Mouse (Mus musculus) skeletal muscle tissue, adult 2 months (tissue): ENCODE data around the gene Frmd4b.

Source experiments
- DNase-seq: peaks from one replicate; pipeline ENCODE4 v3.0.0-alpha.2; 2012; ENCODE audit warnings: low read depth, low spot score

The Frmd4b gene

DNA sequence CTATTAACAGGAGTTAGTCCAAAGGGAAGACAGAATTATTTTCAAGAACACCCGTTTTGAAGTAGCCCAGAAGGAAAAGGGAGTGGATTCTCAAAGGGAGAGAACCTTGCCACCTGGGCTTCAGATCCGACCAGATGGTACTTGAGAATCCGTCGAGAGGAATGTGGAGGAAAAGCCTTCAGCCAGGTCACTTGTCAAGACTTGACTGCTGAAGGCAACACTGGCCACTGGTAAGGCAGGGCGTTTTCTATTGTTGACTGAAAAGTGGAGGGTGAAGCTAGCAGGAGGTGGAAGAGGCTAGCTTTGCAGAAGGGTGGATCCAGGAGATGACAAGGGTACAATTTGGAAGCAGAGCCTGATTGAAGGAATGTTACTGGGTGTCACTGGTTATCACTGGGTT is 324.4 kb downstream of the Frmd4b start:
- DNase-seq: no peak

DNA sequence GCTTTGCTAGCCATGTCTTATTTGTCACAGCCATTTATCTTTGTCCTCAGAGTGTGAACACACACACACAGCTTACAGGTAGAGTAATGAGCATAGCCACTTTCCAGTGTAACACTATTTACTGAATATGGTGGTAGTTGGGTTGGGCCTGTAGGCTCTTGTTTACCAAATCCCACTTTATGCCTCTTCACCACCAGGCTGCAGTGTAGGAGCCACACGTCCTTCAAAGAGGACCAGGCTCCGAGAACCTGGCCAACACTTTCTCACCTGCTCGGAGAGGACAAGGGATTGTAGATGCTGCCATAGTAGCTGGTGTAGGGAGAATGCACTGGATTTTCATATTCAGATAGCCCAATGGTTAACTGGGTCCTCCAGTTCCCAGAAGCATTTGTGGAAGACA is 325.2 kb downstream of the Frmd4b start:
- DNase-seq: no peak

DNA sequence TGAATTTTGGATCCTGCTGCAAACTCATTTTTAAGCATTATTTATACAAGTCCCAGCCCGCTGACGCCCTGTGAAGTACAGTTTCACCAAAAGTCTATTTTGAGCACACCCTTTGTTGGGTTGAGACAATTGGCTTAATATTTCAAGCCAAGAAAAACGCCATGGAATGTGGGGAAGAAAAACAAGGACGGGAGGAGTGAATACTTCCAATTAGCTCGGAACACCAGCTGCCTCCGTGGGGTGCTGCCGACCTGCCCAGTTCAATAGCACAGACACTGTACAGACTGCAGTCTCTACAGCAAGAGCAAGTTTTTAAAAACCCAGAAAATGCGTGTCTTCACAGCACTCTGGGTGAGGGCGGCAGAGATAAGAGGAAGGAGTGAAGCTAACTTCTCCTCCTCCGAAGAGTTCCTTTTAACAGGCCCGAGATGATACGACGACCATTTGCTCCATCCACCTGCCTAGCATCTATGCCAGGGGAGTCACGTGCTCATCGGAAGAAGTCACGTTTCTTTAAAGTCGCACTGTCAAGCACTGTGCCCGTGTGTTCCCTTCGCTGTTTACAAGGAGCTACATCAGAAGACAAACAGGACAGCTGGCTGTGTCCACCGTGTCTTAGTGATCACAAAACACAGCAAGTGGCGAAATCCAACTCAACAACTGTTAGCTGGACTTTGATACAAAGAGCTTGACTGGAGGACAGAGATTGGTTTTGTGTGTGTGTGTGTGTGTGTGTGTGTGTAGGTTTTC is 326.0 kb downstream of the Frmd4b start:
- no peak for DNase-seq

DNA sequence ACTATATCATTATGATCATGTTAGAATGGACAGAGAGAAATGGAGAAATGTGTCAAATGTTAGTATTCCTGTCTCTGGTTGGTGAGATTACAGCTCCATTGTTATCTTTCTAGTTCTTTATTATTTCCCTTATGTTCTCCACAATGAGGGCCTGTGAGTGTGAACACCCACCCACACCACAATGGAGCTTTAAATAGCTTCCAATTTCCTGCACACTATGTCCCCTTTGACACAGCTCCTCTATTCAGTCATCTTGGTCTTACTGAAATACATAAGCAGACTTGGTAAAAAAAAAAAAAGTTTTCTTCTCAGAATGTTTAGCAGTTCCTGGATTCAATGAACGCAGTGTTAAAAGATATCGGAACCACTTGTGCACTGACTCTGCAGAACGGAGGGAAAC is 326.7 kb downstream of the Frmd4b start:
- DNase-seq: no peak

DNA sequence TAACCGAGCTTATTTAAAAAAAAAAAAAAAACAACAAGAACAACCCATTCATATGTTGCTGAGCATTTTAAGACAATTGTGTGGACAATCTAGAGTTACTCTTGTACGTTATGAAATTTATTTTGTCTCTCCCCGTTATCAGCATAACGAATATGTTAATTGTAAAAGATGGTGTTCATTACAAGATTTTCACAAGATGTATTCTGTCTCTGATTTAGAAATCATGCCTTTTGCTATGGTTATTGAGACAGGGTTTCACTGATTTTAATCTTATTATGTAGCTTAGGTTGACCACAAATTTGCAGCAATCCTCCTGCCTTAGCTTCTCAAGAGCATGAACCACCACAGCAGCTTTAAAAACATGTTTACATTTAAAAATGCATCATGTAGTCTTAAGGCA is 327.5 kb downstream of the Frmd4b start:
- DNase-seq: no peak

DNA sequence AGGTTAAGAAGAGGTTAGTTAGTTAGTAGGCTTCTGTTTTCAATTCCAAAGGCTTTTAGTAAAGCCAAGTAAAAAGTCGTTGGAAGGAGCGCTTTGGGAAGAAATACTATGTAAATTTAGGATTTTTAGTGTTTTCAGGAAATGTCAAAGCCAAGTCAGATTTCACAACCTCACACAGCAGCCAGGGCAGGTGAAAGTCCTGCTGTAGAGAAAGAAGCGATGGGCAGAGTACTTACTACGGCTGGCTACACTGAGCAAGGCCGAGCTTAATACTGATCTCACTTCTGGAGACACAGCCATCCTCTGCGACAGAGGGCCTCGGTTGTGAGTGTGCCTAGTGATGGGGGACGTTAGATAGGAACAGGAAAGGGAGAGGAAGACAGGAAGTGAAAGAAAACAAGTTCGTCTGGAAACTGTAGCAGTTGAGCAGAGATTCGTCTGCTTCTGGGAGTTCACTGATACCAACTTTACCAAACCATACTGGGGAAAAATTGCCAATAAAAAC is 328.0 kb downstream of the Frmd4b start:
- no peak for DNase-seq

DNA sequence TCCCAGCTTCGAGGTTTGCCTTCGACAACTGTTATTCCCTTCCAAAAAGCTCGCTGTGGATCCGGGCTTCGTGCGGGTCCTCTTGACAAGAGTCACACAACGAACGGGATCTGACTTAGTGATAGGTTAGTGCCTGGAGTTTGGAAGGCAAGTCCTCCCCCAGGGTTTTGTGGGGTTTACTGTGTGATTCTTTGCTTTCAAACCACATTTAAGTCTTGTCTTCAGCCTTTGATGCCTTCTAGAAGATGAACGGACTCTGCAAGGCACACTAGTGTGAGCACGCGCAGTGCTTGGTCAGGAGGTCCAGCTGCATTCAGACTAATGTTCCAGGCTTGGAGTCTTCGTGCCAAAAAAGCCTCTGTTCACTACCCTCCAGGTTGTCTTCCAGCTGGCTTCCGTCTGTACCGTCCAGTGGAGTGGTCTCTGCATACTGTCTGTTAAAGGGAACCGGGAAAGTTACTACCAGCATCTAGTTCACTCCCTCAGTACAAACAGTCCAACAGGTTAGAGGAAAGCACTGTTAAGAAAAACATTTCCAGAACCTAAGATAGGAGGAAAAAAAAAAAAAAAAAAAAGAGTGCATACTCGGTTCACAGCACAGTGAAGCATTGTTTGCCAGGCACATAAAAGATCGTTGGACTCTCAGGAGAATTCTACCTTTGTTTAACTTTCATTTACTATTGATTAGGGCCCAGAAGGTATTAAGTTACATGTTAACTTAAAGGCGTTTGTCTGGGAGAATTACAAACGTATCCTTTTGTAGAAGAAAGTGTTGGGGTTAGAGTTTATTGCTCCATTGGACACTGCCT is 329.1 kb downstream of the Frmd4b start:
- no peak for DNase-seq

DNA sequence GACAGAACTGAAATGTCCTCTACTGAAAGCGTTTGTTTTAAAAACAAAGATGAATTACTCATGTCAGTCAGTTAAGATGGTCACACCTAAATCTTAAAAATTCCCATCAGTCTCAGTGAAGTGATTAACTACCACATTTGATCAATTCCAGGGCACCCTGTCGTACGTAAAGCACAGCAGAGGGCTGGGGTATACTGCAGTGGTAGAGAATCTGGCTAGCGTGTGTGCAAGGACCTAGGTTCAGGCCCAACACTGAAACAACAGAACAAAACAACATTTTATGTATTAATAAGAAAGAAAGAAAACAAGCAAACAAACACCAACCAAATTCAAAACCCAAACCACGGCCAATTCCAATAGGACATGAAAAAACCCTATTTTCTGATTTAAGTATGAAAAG is 331.0 kb downstream of the Frmd4b start:
- DNase-seq: no peak

DNA sequence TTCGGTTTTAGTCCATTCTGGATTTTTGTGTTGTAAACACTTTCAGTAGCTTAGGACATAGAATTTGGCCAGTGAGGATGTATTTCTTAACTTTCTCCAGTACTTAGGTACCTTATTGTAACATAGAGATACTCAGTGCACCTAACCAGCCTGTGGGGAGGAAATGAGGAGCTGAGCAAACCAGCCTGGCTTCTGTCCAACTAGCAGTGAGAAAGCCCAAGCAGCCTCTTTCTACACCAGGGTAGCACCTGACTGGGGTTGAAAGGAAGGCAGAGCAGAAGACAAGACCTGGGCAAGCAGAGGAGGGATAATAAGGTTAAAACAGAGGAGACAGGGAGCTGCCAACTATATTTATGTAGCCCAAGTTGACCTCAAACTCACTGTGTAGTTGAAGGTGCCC is 333.7 kb downstream of the Frmd4b start:
- no peak for DNase-seq

DNA sequence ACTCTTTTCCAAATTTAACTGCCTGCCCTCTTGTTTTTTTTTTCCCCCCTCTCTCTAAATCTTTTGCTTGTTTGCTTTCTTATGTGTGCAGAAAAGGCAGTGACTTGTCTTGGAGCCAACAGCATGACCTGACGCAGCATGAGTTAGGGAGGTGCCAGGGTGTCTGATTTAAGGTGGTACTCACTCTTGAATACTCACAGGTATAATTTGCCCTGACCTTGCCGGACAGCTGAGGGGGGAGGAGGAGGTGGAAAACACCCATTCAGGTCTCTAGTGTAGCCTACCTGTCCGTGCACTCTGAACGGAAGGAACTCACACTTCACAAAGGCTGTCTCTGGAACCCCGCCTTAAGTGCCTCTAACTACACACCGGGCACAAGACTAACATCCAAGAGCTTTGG is 338.5 kb downstream of the Frmd4b start:
- DNase-seq: no peak

DNA sequence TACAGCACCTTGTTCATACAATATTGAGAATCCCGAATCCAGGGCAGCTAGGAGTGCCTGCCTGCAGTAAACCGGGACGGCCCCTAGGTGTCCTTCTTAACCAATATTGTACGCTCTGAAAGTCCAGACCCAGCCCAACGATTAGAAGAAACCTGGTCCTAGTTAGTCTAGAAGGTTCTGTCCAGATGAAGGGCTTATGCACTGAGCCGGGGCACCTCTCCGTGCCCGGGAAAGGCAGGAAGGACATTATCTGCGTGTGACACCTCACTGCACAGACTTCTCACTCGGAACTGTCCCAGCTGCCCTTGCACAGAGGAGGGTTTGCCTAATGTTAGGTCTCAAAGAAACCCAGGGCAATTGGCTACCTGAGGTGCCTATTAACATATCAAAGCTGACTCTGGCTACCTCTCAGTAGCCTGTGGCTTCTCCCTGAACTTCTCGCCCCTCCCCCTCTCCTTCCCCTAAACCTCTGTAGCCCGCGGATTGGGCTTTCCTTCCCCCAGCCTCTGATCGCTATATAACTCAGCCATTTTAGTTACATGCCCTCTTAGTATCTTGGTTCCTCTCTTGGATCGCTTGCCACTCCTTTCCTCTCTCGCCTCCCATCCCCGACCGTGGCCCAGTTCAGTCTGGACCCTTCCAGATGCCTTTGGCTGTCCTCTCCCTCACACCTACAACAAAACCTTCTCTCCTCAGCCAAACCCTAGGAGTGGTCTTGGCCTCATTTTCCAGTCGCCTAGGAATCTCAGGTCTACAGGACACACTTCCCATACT is 339.1 kb downstream of the Frmd4b start:
- DNase-seq: peak; percentile 72

DNA sequence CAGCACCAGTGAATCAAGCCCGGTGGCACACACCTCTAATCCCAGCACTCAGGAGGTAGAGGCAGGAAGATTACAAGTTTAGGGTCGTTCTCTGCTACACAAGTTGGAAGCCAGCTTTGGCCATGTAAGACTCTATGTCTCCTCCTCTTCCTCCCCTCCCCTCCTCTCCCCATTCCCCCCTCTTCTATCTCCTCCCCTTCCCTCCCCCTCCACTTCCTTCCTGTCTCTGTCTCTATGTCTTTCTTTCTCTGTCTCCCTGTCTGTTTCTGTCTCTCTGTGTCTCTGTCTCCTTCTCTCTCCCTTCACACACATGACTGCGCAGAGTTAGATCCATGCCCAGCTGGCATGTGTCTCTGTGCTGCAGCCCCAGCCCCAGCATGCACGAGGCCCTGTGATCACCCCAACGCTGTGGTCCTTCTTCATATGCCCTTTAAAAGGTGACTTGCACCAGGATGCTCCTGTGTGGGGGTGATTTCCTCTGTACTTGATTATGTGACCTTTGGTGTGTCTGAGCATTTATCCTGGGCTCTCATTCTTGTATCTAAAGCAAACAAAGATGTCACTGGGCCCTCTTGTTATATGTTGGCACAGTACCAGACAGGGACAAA is 340.3 kb downstream of the Frmd4b start:
- DNase-seq: no peak

DNA sequence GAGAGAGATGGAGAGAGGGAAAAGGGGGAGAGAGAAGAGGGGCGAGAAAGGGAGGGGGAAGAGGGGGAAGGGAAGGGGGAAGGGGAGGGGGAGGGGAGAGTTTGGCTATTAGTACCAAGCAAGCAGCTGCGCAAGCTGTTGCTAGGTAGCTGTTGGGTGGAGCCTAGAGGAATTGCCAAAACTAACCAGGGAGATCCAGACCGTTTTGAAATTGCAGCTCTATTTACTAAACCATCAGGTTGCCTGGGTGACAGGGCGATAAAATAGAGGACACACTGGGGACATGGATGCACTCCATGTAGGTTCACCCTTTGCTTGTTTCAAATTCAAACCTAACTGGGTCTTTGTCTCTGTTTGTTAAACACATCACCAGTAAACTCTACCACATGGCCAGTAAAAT is 341.0 kb downstream of the Frmd4b start:
- DNase-seq: peak; percentile 40

DNA sequence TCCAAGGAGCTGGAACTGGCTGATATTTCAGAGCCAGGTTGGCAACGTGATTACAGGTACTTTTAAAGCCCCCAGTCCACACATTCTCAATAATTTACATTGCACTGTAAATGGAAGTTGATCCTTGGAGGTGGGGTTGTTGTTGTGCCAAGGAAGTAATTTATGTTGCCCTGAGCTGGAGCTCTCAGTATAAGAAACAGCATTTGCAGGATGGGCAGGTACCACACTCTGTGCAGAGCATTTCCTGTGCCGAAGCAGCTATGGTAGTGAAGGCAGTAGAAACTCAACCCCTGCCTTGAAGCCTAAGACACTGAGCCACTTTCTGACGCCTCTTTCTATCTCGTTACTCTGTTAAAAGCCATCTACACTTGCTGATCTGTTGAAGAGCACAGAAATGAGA is 341.6 kb downstream of the Frmd4b start:
- DNase-seq: no peak

DNA sequence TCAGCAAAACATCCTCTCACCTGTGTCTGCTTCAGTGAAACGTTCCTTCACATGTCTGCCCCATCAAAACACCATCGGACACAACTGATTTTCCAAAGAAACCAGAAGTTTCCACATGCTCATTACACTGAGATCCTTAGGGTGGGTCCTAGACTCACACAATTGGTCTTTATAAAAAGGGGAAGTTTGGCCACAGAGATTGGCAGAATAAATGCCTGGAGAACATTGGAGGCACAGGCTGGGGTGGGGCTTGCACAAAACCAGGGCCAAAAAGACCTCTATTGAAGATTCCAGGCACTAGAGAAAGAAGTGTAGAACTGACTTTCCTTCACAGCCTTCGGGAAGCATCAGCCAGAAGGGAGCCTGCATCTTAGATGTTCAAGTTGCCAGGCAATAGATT is 343.6 kb downstream of the Frmd4b start:
- no peak for DNase-seq

DNA sequence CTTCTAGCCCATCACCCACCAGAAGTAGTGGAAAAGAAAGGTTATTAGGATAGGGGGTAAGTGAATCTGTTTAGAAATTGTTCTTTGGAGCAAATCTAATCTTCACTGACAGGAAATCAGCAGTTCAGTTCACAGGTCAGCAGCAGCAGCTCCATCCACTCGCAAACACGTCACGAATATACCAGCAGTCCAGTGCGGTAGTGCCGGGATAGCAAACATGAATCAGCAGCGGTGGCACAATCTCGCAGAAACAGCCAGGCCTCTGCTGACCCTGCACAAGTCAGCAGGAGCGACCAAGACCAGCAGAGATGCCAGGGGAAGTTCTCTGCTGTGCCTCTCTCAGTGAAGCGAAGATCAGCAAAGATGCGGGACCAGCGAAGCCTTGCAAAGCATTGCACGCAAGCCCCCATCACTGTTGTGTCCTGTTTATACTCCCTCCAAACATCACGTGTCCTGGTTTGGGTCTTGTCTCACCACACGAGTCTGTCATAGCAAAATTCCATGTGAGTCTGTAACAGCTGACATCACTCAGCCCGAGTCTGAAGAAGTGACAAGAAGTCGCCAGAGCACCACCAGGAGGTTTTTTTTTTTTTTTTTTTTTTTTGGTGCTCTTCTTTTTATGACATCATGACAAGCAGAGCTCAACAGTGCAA is 344.2 kb downstream of the Frmd4b start:
- DNase-seq: no peak

DNA sequence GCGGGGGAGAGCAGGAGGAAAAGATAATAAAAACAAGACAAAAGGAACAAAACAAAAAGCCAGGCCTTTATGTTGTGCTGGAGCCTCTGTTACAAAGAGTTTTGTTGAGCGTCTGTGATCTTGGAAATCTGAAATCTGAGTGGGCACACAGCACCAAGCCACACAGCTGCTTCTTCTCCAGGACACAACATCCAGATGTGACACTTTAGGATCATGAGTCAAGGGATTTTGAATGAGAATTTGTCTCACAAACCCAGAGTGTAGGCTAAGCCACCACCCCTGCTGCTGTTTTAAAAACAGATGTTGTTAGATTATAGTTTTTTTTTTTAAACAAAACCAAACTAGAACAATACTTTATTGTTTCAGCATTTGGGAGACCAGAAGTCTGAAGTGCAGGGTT is 345.0 kb downstream of the Frmd4b start:
- DNase-seq: no peak

DNA sequence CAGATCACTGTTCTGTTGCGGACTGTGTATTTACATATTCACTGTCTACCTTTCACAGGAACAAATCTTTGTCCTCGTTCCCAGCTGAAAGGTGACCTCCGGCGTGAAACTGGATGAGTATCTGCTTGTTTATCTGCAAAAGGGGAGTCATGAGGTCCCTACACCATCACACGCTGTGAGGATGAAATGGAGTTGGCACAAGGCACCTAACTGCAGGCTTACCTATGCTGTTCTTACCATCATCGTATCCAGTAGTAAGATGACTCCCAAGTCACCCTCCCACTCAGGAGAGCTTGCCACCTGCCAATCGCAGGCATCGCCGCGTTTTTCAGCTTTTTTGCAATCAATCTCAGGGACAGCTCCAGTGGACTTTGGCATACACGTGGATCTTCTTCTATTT is 347.7 kb downstream of the Frmd4b start:
- DNase-seq: no peak

DNA sequence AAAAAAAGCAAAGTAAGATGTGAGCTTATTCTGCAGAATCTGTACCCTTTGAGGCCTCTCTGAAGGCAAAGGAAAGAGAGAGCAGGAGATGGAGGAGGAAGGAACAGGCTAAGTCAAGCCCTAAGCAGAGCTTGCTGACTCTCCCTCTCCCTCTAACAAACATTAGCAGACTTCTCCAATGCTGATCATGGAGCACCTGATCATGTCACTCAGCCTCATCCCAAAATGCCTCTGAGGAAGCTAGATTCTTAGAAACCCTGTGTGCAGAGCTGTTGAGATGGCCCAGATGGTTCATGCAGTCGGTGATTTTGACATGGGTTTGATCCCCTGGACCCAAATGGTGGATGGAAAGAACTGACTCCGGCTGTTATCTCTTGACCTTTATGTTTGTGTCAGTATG is 350.2 kb downstream of the Frmd4b start:
- no peak for DNase-seq

DNA sequence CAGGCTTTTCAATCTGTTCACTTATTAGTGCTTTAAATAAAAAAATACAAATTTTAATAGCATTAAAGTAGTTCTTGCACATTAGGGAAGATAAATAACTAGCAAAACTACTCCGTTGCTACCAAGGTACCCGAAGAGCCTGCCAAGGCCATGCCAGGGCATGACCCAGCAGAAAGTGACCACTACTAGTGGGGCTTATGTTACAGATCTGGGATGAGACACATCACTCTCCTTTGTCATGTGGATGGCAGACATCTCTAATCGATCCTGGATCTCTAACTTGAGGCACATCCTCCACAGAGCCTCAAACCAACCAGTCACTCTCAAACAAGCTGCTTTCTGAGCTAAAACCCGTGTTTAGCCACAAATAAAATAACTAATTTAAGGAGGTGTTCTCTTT is 350.7 kb downstream of the Frmd4b start:
- peak; percentile 60 for DNase-seq

DNA sequence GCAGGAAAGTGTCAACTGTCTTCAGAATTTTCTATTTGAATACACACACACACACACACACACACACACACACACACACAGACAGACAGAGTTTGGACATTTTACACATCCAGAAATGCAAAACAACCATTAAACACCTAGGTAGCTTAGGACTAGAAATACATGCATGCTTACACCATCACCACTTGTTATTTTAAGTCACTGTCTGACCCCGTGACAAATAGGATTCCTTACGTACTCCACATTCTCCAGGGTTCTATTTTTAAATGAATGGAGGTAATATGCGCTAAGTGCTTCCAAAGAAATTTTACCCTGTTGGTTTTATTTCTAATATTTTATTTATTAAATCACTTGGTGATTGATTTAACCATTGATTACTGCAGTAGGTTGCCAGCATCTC is 351.6 kb downstream of the Frmd4b start:
- no peak for DNase-seq
